Mouse (Mus musculus): ENCODE results near the gene Cpe.

Gene Cpe

GRCm38 (mm10) chr8:64692651-64693201, at the start of gene Cpe:
Gene Cpe, minus strand, starts transcription at chr8:64693054.
- DNase-seq (ENCODE audit: low read depth) = peak; percentile 91

DNA sequence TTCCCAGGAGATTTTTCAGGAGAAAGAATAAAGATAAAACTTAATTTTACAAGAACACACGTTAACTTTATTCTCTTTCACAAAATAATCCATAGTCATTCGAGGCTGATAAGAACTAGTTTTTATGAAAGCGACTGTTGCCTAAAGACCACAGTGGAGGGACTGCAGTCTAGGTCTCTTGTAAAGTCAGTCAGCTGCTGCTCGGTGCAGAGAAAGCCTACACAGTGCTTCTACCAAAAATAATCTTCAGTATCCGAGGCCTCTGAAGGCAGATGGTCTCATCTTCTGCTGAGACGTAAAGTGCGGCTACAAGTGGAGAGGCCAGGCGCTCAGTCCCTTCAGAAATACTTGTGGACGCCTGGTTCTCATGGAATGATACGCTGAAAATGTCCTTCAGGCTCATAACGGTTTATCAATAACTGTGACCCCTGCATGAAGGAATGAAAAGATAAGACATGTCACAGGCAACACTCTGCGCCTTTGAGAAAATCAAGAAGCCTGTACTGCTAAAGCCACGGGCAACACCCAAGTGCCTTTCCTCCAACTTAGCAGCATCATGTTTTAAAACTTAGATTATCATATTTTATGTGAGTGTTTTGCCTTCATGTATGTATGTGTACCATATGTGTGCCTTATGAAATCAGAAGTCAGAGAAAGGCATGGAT, 47.8 kb upstream of the Cpe start:
- no peak for DNase-seq (ENCODE audit: low read depth)

DNA sequence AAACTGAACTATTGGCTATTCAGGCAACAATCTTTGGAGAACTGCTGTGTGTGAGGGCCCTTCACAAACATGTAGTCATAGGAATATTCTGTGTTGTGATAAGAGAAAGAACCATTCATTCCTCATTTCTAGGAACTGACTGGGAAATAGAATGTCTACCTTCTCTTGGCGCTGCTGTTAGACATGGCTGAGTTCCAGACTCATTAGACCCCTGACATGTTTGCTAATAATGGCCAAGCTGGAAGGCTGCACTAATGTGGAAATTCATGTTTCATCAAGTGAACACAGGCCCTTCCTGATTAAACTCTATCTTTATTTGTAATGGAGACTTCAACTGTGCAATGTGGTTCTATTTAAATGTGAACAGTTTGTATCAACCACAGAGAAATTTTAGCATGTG, 46.1 kb upstream of the Cpe start:
- no peak for DNase-seq (ENCODE audit: low read depth)

DNA sequence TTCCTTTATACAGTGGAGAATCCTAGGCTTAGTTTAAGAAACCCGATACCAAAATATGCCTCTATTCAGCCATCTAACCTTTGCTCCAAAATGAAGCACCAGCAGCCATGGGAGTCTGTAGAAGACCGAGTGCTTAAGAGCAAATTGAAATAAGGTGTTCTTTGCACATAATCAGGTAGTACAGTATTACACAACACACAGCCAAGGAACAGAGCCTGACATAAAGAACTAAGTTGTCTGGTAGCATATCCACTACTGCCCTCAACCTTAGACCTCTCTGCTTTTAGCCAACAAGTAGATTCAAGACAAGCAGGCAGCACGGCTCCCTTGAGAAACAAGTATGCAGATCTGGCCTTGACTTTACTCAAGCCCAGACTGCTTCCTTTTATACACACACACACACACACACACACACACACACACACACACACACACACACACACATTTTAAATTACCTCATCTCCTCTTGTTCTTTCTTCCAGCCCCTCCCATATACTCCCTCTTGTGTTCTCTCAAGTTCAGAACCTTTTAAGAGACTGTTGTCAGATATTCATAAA, 44.0 kb upstream of the Cpe start:
- no peak for DNase-seq (ENCODE audit: low read depth)

DNA sequence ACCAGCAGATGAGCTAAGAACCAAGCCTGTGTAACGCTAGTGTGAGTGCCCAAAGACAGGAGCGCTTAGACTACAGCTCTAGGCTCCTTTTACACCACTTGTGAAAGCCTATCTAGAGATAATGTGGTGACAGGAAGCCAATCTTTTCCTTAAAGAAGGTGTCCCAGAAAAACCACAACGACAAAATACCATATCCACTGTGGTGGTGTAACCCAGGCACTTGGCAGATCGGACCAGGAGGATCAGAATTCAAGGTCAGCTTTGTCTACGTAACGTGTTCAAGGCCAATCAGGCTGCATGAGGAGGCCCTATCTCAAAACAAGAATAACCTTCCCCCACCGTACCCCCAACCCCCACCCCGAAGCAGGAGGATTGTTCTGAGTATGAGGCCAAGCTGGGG, 42.3 kb upstream of the Cpe start:
- no peak for DNase-seq (ENCODE audit: low read depth)

GRCm38 (mm10) chr8:64733271-64733943, 40.6 kb upstream of the Cpe start, which contains the start of gene Msmo1:
Gene Msmo1, minus strand, starts transcription at chr8:64733792.
- DNase-seq (ENCODE audit: low read depth) = peak; percentile 99

GRCm38 (mm10) chr8:64732596-64732995, 39.7 kb upstream of the Cpe start:
- DNase-seq (ENCODE audit: low read depth) = no peak

DNA sequence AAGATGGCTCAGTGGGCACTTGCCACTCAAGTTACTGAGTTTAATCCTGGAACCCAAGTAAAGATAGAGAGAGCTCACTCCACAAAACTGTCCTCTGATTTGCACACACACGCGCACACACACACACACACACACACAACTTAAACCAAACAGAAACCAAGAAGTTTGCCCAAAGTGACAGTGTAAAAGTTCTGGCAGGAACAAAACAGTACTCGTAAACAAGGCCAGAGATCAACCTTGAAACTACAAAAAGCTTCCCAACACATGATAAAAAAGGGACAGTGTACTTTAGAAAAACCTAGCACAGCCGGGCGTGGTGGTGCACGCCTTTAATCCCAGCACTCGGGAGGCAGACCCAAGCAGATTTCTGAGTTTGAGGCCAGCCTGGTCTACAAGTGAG, 35.3 kb upstream of the Cpe start:
- DNase-seq (ENCODE audit: low read depth) = no peak

DNA sequence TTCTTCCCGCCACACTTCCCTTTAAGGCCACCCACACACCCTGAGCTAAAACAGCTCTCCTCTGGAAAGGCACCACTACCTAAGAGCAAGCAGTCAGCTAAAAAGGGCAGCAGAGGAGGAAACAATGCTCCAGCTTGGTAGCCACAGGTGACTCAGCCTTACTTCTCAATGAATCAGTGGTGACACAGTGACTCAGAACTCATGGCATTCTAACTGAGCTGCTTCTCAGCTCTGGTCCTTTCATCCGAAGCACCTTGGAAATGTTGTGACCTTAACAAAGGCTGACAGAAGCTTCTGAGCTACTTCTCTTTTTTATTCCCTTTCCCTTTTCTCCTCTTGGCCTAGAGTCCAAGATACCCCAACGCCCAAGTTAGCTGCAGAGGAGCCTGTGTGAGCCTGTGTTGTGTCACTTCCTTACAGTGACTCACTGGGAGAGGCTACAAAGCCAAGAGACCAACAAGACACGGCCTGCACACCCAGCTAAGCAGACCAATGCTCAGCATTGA, 33.4 kb upstream of the Cpe start:
- peak; percentile 57 for DNase-seq (ENCODE audit: low read depth)

DNA sequence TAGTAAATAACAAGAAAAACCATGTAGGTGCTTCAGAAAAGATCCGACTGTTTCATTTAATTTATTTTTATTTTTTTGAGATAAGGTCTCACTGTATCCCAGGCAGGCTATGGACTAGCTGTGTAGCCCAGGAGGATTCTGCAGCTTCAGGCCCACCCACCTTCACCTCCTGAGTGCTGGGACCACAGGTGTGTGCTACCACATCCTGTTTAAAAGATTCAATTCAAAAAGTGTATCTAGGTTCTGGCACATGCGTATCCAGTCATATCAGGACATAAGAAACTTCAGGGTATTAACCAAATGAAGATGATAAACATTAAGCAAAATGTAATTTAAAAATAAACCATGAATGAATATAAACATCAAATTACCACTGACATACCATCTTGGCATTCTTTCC, 30.4 kb upstream of the Cpe start:
- DNase-seq (ENCODE audit: low read depth) = no peak

- DNase-seq (ENCODE audit: low read depth) = no peak
Observed at GRCm38 (mm10) chr8:64717868-64718267, 25.0 kb upstream of the Cpe start.

- DNase-seq (ENCODE audit: low read depth) = no peak
Observed at GRCm38 (mm10) chr8:64712499-64712898, 19.6 kb upstream of the Cpe start.

- no peak for DNase-seq (ENCODE audit: low read depth)
Observed at GRCm38 (mm10) chr8:64711544-64711943, 18.7 kb upstream of the Cpe start.

- no peak for DNase-seq (ENCODE audit: low read depth)
Observed at GRCm38 (mm10) chr8:64707481-64707880, 14.6 kb upstream of the Cpe start.

DNA sequence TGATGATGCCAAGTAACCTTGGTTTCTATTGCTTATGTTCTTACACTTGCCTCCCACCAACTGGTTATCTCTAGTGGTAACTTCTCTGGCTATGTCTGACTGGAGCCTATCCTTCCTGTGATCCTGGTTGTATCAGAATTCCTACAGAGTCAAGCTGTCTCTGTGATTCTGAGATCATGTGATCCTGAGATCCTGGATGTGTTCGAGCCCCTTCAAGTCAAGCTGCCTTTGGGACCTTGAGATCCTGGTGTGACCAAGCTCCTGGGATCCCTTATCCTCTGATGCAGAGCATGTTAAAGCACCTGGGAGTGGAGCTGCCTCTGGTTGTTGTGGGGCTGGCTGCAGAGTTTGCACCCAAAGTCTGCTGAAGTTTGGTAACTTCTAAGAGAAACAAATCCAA, 10.3 kb upstream of the Cpe start:
- no peak for DNase-seq (ENCODE audit: low read depth)

DNA sequence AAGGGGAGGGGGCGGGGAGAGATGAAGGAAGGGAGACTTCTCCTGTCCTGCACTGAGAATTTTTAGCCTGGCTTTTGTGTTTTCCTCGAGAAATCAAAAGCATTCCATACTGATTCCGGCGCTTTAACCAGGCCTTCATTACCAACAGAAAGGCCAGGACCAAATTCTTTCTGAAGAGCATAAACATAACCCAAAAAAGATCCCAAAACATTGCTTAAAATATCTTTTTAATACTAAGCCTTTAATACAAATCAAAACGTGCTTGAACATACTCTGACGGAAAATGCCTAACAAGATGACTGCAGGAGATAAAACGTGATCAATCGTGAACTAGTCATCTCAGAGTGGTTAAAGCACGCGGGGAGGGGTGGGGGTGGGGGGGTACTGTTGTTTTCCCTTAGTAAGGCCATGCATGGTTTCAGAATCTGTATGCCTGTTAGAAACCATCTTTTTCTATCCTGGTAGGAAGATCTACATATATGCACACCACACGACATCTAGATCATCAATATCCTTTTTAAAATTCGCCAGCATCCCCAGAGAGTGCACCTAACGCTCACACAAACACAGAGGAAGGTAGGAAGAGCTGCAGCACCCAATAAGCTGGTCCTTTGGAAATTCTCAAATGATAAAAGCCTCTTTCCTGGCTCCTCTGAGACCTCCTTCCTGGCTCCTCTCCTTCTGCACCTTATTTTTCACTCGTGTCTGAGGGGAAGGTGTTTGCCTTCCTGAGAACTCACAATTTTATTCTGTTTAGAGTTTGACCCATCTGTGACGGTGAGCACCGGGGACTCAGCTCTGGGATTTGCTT, 1.1 kb downstream of the Cpe start:
- peak; percentile 55 for DNase-seq (ENCODE audit: low read depth)

DNA sequence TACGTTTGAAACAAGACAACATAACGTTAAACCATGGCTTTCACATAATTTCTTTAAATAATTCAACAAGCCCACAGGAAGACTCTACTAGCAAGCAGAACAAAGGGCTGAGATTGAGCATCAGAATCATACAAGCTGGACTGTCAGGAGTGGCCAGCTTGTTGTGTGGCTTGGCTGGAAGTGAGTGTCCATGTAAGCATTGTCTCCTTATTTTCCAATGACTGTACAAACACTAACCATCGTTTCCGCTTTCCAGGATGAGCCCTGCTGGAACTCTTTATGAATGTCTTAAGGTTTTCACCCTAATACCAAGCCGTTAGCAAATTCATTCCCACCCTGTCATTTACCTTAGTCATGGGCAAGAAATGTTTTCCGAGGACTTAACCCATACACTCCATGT, 2.0 kb downstream of the Cpe start:
- DNase-seq (ENCODE audit: low read depth) = no peak

DNA sequence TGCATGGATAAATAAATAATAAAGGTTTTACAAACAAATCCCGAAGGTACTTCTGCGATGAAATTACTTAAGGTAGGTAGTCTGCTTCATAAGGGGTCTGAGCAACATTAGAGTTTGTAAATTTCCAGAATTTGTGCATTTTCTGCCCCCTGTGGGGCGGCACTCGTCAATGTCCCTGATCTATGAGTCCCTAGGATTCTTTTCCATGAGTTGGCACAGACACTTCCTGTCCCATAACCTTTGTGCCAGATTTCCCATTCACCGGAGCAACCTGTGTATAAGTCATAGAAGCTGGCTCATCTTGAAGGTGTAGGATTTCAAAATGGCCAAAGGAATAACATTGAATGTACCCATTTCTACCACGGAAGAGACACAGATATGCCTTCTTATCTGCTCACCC, 2.5 kb downstream of the Cpe start:
- DNase-seq (ENCODE audit: low read depth) = no peak

DNA sequence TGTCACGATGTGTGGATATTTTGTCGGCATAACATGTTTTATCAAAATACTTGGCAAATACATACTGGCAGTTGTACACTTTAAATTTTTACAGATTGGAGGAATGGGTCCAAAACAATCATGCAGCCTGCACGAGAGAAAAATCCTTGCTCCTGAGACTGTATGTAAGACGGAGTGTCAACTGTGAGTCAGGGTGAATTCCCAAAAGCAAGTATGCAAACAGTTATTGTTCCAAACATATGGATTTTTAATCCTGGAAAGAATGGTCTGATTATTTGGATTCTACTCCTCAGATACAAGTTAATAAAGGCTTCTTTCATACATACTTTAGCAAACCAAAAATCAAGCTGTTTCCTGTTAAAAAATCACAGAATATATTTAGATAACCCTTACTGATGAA, 4.1 kb downstream of the Cpe start:
- DNase-seq (ENCODE audit: low read depth) = peak; percentile 75

DNA sequence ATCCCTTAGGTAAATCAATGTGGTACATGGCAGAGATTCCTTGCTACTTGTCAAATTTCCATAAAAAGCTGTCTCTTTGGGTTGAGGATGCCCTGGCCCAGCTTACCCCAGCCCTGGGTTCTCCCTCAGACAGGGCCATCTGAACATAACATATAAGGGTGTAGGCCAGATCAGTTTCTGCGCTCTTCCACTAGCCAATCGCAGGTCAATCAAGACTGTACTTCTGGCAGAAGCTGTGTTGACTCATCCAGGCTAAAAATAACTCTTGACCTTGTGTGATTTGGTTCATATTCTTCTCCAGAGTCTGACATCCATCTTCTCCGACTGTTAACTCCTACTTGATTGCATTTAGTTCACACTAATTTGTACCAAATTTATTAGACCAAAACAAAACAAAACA, 4.7 kb downstream of the Cpe start:
- peak; percentile 87 for DNase-seq (ENCODE audit: low read depth)

GRCm38 (mm10) chr8:64682501-64682900, 10.4 kb downstream of the Cpe start:
- DNase-seq (ENCODE audit: low read depth) = no peak

- no peak for DNase-seq (ENCODE audit: low read depth)
Observed at GRCm38 (mm10) chr8:64676381-64676780, 16.5 kb downstream of the Cpe start.
